Mouse (Mus musculus) stomach, postnatal 0 days (tissue): ENCODE measurements around the gene Mtif3. TPM values are rescaled to one million over a fixed set of nuclear protein-coding genes. Genes with fewer than 3 reads are reported as not detected.
"Not testable (repeated sequence)": the region's sequence is repeated elsewhere in the genome, so short reads cannot be mapped to it uniquely, and the experiment has no call there.

ENCODE experiments used
- ATAC-seq: fragments of 200-750 bp; cut with Nextera tagmentation; 2 replicates; pipeline ENCODE4 v1.8.0; 2017; ENCODE audit not compliant: low FRiP score, low TSS enrichment
- DNase-seq: peaks from one replicate; pipeline ENCODE4 v3.0.0-alpha.2; 2016; ENCODE audit warnings: low spot score
- H3K27ac ChIP-seq: fragments of 300-500 bp; sonication (generic); replicated peaks from 2 replicates; pipeline ENCODE4 v1.5.1; 2014; ENCODE audit warnings: mild to moderate bottlenecking, control low read depth
- H3K27me3 ChIP-seq: fragments of 300-500 bp; sonication (generic); 2 replicates; pipeline ENCODE4 v1.6.1; 2014; ENCODE audit warnings: low read length; ENCODE audit not compliant: control insufficient read depth, insufficient read depth
- H3K36me3 ChIP-seq: fragments of 300-500 bp; sonication (generic); 2 replicates; pipeline ENCODE4 v1.6.1; 2014; ENCODE audit warnings: low read length, mixed read lengths; ENCODE audit not compliant: control insufficient read depth, insufficient read depth
- H3K4me1 ChIP-seq: fragments of 300-500 bp; sonication (generic); replicated peaks from 2 replicates; pipeline ENCODE4 v1.6.1; 2014; ENCODE audit warnings: antibody characterized with exemption; ENCODE audit not compliant: control insufficient read depth, insufficient read depth
- H3K4me2 ChIP-seq: fragments of 300-500 bp; sonication (generic); replicated peaks from 2 replicates; pipeline ENCODE4 v1.6.1; 2014; ENCODE audit warnings: low read depth, mild to moderate bottlenecking, control low read depth, moderate library complexity
- H3K4me3 ChIP-seq: fragments of 300-500 bp; sonication (generic); 2 replicates; pipeline ENCODE4 v1.5.1; 2014; ENCODE audit warnings: low read depth, low read length, control low read depth
- H3K9ac ChIP-seq: fragments of 300-500 bp; sonication (generic); 2 replicates; pipeline ENCODE4 v1.6.1; 2014; ENCODE audit warnings: mild to moderate bottlenecking, low read length, control low read depth, mixed read lengths
- H3K9me3 ChIP-seq: fragments of 300-500 bp; sonication (generic); 2 replicates; pipeline ENCODE4 v1.6.1; 2016; ENCODE audit warnings: low read length; ENCODE audit not compliant: control insufficient read depth
- CTCF ChIP-seq: IDR thresholded peaks from 2 replicates; pipeline ENCODE4 v1.5.1; 2016; ENCODE audit warnings: antibody characterized with exemption, low read depth, mild to moderate bottlenecking, moderate library complexity
- EP300 ChIP-seq: optimal IDR thresholded peaks from 2 replicates; pipeline ENCODE3; 2016; ENCODE audit warnings: antibody characterized with exemption
- WGBS: fragments of 180-500 bp; shearing (Covaris S2); extraction: QIAGEN DNeasy Blood & Tissue Kit; methylation state at CpG from one replicate; pipeline ENCODE4 v1.1.7; 2014; 5-methylcytosine and 5-hydroxymethylcytosine counted together
- polyA plus RNA-seq: library from polyadenylated mRNA; unstranded; fragments of >200 nt; fragmentation: Nextera tagmentation; extraction: Ambion mirVana; gene quantifications from 2 replicates; pipeline ENCODE4 v1.2.1, GENCODE M21; 2015

Mtif3 gene
- polyA plus RNA-seq, 1 experiment from 2014 or later = 25.0 TPM

DNA sequence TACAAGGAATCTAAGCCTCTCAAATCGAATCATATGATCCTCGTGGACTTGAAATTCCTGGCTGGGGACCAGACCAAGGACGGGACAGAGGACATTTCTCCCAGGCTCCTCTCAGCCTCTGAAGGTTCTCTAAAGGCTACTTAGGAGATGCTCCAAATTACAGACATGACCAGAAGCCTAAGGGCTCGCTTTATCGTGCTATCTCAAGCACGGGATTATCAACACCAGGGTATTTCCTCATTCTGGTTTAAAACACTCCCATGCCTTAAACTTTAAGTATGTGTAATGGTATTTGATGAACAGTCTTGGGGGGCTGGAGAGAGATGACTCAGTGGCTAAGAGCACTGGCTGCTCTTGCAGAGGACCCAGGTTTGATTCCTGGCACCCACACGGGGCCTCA, 32.2 kb downstream of the Mtif3 start:
- Histone ChIP-seq H3K9me3 (no peaks in the 10 kb centered on the region), H3K36me3 (no peaks in the 10 kb centered on the region), H3K4me1 (no peaks in the 10 kb centered on the region), H3K4me3 (no peak overlapping the region), H3K4me2 (no peak overlapping the region), H3K27ac (no peak overlapping the region), H3K27me3 (no peaks in the 10 kb centered on the region), H3K9ac (no peak overlapping the region)
- 87% methylated on average over 7 of the region's 7 CpGs for WGBS
- DNase-seq (no peak), ATAC-seq (no peak)
- no peak for TF ChIP-seq EP300
- TF ChIP-seq CTCF = no peak

DNA sequence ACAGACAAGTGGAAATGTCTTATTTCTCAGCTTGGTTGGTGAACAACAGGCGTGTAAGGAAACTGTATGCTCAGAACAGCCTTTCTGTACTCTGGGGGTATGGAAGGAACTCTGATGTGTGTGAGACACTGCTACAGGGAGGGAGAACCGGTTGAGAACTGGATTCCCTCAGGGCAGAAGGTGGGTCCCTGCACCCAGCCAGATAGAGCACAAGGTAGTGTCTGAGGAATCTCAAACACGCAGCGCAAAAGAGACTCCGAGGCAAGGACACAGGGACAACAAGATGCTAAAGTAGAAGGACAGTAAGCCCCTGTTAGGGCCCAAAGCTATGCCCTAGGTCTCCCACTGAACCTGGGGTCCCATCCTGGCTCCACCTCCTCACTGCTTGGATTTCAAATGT, 36.9 kb downstream of the Mtif3 start:
- Histone ChIP-seq H3K4me2 (no peak overlapping the region), H3K4me1 (no peaks in the 10 kb centered on the region), H3K9ac (no peak overlapping the region), H3K27me3 (no peaks in the 10 kb centered on the region), H3K36me3 (no peaks in the 10 kb centered on the region), H3K4me3 (no peak overlapping the region), H3K9me3 (no peaks in the 10 kb centered on the region), H3K27ac (no peak overlapping the region)
- DNase-seq = no peak
- WGBS = 79% methylated on average over 5 of the region's 5 CpGs
- TF ChIP-seq CTCF (no peak), EP300 (no peak)
- no peak for ATAC-seq

DNA sequence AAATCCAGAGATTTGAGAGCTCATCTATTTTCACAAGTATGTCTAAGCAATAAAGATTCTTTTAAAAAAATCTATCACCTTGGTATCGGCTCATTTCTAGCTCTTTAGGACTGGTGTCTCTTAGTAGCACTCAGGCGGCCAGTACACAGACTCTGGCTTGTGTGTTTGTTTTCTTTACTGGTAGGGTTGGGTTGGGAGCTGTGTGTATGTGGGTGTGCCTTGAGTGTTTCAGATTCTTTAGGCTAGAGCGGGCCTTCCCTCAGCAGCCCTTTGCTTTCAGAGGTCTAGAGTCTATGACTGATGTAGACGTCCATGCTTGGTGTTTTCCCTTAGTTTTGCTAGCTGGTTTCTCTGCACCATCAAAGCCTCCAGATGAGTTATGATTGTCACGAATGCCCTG, 40.1 kb downstream of the Mtif3 start:
- 39% methylated on average over 5 of the region's 5 CpGs for WGBS
- no peaks in the 10 kb centered on the region for H3K27me3 ChIP-seq
- no peak overlapping the region for H3K4me3 ChIP-seq
- no peak for DNase-seq
- no peak overlapping the region for H3K4me2 ChIP-seq
- no peak for TF ChIP-seq CTCF
- no peak for TF ChIP-seq EP300
- 0 out of 2 replicates have a peak, but pooled peaks have one; percentile 54 for ATAC-seq
- no peaks in the 10 kb centered on the region for H3K36me3 ChIP-seq
- no peak overlapping the region for H3K9ac ChIP-seq
- H3K27ac ChIP-seq = no peak overlapping the region
- no peaks in the 10 kb centered on the region for H3K4me1 ChIP-seq
- no peaks in the 10 kb centered on the region for H3K9me3 ChIP-seq

DNA sequence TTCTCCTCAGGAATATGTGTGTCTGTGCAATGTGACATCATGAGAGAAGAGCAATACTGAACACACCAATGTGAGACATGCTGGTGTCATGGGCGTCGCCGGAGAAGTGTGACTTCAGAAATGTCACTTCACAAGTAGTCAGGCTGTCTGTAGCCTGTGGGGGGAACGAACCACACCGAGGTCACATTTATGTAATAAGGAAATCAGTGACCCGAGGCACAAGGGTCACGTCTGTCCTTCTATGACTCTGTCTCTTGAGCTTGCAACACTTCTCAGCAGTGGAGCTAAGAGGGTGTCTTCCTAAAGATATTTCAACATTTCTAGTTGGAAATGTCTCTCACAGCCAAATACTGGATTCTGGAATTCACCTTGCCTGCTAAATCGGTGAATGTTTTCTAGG, 42.4 kb downstream of the Mtif3 start:
- Histone ChIP-seq H3K4me3 (no peak overlapping the region), H3K36me3 (no peaks in the 10 kb centered on the region), H3K4me1 (no peaks in the 10 kb centered on the region), H3K27me3 (no peaks in the 10 kb centered on the region), H3K27ac (no peak overlapping the region), H3K9me3 (no peaks in the 10 kb centered on the region), H3K4me2 (no peak overlapping the region), H3K9ac (no peak overlapping the region)
- ATAC-seq (no peak), DNase-seq (no peak)
- TF ChIP-seq CTCF (no peak), EP300 (no peak)
- 61% methylated on average over 8 of the region's 8 CpGs for WGBS

DNA sequence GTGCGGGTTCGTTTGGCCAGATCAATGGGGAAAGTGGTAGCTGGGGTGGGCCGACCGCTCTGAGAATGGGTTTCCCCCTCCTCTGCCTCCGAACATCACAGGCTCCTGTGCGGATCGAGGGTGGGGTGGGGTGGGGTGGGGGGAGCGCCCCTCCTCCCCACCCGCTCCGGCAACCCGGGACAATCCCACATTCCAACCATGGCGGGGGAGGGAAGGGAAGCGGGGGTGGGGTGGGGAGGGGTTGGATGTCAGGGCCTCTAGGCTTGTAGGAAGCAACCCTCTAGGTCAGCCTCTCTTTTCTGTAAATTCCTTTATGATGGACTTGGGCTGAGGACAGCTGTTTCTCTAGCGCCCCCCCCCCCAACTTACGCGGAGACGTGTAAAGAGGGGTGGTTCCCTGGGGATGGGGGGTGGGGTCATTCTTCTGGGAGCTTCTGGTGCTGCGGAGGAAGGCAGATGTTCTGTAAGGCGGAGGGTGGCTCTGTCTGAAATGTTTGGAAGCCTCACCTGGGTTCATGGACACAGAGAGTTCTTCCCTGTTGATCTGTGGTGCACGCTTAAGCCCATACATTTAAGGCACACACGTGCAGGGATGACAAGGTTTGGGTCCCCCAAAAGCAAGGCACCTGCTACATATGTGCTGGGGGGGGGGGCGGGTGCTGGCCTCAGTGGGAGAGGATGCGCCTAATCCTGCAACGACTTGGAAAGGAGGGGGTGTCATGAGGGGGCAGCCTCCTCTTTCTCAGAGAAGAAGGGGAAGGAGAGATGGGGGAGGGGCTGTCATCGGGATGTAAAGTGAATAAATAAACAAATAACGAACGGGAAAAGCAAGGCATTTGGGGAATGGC, 43.1 kb downstream of the Mtif3 start:
- Histone ChIP-seq H3K27me3 (no peaks in the 10 kb centered on the region), H3K4me2 (peak overlapping the region; percentile 42), H3K27ac (no peak overlapping the region), H3K9me3 (no peaks in the 10 kb centered on the region), H3K4me3 (peak overlapping the region; percentile 4; the same call in 1 of the 2 replicates), H3K36me3 (no peaks in the 10 kb centered on the region), H3K9ac (no peak overlapping the region), H3K4me1 (no peaks in the 10 kb centered on the region)
- ATAC-seq (0 out of 2 replicates have a peak, but pooled peaks have one; percentile 34), DNase-seq (no peak)
- WGBS = 3% methylated on average over 21 of the region's 27 CpGs
- TF ChIP-seq EP300 = no peak
- no peak for TF ChIP-seq CTCF

DNA sequence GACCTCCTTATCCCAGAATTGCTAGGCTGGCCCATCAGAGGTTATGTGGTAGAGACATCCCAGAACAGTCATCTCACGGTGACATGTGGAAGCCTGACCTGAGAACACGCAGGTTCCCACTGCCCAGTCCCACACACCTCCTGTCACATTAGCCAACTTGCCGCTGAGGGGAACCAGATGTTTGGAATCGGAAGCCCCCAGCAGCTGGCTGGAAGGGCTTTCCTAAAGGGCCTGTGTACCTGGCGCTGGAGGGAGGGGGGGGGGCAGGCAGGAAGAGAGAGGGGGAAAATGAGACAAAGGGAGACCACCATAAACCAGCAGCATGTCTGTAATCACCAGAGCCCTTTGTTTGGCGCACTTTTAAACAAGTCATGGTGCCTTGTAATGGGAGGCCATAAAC, 43.7 kb downstream of the Mtif3 start:
- ATAC-seq (no peak), DNase-seq (no peak)
- Histone ChIP-seq H3K4me1 (no peaks in the 10 kb centered on the region), H3K27me3 (no peaks in the 10 kb centered on the region), H3K9ac (no peak overlapping the region), H3K27ac (no peak overlapping the region), H3K4me2 (peak overlapping the region; percentile 42; the same call in 1 of the 2 replicates), H3K36me3 (no peaks in the 10 kb centered on the region), H3K4me3 (peak overlapping the region; percentile 4; the same call in 1 of the 2 replicates), H3K9me3 (no peaks in the 10 kb centered on the region)
- no peak for TF ChIP-seq CTCF
- no peak for TF ChIP-seq EP300
- 16% methylated on average over 6 of the region's 6 CpGs for WGBS

DNA sequence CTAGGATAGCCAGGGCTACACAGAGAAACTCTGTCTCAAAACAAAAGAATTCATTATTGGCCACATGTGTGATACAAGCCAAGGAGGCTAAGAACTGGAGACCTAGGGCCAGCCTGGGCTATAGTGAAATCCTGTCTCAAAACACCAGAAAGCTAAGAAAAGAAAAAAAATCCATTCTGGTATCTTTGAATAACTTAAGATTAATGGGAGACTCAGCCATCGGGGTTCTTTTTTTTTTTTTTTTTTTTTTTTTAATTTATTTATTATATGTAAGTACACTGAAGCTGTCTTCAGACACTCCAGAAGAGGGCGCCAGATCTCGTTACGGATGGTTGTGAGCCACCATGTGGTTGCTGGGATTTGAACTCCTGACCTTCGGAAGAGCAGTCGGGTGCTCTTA, 46.2 kb downstream of the Mtif3 start:
- DNase-seq, H3K27me3 ChIP-seq, H3K9ac ChIP-seq, H3K9me3 ChIP-seq, H3K27ac ChIP-seq, H3K4me2 ChIP-seq, H3K36me3 ChIP-seq, ATAC-seq, H3K4me1 ChIP-seq, H3K4me3 ChIP-seq: not testable (repeated sequence)
- WGBS = 76% methylated on average over 3 of the region's 6 CpGs
